Mouse (Mus musculus) megakaryocyte, embryonic 14.5 days (primary cell): ENCODE data around the gene Kif18b.

Source experiments
- FLI1 ChIP-seq: IDR thresholded peaks from 2 replicates; pipeline ENCODE4 v1.6.1; 2012; ENCODE audit warnings: low read length, inconsistent platforms, mixed read lengths
- GATA1 ChIP-seq: IDR thresholded peaks from 3 replicates; pipeline ENCODE4 v1.6.1; 2012; ENCODE audit warnings: mixed read lengths, low read length, inconsistent platforms, borderline replicate concordance

- no peak for TF ChIP-seq FLI1
- no peak for TF ChIP-seq GATA1
Measured at GRCm38 (mm10) chr11:102911376-102911775, 13.5 kb downstream of the Kif18b start.
